Mouse (Mus musculus) yolk sac, embryonic 10.5 days (tissue): ENCODE results near the gene Cpm.

ENCODE experiments used
- DNase-seq: peaks from one replicate; pipeline ENCODE4 v3.0.0-alpha.2; 2017; ENCODE audit warnings: low spot score

Cpm gene

DNA sequence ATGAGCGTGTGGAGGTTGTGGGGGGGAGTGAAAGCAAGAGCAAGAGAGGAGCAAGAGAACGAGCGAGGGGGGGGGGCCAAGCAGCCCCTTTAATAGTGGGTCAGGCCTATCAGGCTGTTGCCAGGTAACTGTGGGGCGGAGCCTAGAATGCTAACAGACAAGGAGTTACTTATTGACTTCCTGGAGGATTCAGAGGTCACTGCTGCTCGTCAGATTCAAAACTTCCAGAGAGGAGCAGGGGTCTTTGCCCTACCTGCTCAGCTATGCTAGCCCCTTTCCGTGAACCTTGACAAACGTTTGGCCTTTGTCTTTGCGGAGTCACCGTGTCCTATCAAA, 34.5 kb downstream of the Cpm start:
- DNase-seq, result peak; percentile 89

DNA sequence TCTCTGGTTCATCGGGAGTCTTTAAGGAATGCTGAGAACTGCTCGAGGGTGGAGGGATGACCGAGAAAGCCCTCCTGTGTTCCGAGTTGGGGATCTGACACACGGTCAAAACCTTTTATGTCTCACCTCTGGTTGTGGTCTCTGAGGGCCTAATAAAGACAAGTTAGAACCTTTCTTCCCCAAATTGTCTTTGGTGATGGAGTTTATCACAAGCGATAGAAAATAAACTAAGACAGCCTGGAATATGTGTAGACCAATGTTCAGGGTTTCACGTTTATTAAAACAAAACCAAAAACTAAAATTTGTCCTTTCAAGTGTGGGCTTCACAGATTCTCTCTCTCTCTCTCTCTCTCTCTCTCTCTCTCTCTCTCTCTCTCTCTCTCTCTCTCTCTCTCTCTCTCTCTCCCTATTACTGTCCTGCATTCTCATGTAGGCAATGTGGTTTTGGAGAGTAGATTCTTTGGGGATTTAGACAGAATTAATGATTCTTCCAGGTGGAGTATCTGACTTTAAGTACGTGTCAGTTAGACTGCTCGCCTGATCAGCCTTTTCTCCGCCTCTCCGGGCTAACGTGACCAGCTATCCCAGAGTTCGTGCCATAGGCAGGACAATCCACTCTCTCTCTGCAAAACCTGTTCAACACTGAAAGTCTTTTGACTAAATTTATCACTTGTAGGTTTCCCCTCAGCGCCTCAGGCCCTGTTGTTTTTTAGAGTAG, 35.1 kb downstream of the Cpm start:
- DNase-seq, result peak; percentile 37

DNA sequence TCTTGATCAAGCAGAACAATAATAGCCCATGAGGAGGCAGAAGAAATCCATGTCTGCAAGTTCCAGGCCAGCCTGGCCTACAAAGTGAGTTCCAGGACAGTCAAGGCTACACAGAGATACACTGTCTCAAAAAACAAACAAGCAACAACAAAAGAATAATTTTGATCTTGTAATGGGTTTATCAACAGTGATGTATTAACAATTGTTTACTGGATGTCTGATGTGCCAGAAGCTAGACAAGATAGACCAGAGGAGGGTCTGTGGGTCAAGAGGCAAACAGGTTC, 35.6 kb downstream of the Cpm start:
- DNase-seq, result no peak

DNA sequence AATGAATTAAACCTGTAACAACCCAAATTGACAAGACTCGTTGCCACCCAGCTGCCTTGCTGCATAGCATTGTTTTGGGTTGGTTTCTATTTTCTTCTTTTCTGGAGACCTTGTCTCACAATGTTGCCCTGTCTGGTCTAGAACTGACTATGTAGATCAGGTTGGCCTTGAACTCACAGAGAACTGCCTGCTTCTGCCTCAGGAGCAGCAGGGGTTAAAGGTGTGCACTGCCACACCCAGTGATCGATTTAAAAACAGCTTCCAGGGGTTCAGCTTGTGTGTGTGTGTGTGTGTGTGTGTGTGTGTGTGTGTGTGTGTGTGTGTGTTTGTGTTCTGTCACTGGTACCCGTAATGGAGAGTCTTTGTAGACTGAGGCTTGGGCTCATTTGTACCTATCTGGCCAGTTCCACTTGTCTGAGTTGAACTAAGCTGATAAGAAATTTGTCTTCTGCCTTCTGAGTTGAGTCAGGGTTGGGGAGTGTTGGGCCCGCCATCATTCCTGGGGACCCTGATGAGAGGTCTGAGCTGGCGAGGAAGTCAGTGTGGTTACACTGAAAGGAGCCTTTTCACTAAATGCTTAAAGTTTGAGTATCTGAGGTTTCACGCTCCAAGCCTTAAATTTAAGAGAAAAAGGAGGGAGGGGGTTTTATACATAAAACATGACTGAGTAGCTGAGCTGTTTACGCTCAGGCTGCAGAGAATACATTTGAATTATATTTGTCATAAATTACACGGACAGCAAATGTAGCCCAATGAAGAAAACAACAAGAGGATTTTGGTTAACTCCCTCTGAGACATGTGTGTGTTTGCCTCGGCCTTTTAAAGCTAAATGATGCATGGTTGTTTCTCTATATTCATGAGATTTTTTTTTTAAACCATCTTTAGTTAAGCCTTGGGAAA, 36.3 kb downstream of the Cpm start:
- no peak for DNase-seq

DNA sequence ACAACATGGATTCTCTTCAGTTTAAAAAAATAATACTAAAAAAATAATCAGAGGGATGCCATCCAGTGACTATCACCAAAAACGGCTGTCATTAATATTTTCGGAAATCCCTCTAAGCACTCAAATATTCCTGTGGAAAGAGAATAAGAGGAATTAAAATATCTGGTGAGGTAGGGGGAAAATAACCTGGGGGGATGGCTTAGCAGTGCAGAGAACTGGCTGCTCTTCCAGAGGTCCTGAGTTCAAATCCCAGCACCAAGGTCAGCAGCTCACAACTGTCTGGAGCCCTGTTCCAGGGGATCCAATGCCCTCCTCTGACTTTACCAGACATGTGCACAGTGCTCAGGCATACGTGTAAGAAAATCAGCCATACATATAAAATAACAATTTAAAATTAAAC, 37.1 kb downstream of the Cpm start:
- DNase-seq, result no peak

DNA sequence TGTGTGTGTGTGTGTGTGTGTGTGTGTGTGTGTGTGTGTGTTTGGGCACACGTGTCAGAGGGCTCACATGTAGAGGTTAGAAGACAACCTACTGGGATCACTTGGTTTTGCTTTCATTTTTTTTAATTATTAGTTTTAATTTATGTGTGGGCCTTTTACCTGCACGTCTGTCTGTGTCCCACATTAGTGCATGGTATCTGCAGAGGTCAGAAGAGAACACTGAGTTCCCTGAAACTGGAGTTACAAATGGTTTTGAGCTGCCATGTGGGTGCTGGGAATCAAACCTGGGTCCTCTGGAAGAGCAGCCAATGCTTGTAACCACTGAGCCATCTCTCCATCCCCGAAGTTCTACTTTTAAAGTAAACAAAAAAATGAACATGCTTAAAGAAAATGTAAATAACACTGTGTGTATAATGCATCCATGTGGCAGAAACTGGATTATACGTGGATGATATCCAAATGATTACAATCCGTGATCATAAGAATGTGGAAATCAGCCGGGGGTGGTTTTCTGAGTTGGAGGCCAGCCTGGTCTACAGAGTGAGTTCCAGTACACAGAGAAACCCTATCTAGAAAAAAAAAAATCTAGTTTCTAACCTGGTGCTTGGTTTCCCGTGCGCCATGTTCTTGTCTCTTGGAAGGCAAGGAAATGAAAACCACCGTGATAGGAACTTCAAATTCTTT, 37.8 kb downstream of the Cpm start:
- no peak for DNase-seq

DNA sequence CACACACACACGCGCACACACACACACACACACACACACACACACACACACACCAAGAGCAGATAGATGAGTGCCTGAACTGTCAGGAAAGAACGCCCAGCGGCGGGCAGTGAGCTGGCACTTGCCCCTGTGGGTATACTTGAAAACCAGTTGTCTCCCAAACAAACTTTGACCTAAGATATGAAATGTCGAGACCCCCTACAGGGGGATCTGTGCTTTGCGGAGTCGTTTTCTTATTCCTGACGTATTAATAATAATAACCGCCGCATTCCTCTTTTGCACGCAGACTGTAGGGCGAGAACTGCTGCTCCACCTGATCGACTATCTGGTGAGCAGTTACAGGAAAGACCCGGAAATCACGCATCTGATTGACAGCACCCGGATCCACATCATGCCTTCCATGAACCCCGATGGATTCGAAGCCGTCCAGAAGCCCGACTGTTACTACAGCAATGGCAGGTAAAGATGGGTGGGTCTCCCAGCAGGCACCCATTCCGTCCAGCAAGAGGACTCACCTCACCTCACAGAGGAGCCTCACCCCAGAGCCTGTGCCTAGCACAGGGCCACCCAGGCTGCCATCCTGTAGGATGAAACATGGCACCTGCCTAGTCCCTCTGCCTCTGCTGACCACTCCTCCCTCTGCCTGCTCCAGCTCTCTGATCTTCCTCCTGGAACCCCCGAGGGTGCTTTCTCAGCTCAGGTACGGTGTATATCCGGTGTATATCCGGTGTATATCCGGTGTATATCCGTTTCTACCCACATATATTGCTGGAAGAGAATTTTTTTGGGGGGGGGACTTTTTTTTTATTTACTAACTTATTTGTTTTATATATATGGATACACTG, 38.6 kb downstream of the Cpm start:
- no peak for DNase-seq

DNA sequence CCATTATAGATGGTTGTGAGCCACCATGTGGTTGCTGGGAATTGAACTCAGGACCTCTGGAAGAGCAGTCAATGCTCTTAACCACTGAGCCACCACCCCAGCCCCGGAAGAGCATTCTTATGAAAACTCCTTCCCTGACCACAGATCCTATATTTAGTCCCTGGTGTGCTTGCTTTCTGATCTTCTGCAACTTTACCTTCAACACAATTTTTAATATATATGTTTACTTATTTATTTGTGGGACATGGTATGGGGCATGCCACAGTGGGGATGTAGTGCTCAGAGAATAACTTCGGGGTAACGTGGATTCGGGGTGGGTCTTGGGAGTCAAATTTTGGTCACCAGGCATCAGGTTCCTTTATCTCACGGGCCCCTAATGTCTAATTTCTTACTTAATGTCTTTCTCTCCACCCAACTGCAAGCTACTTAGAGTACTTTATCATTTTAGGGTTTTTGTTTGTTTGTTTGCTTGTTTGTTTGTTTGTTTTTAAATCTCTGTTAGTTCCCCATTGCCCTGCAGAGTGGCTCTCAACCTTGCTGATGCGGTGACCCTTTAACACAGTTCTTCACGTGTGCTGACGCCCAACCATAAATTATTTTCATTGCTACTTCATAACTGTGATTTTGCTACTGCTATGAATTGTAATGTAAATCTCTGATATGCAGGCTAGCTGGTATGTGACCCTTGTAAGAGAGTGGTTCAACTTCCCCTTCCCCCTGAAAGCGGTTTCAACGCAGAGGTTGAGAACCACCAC, 39.4 kb downstream of the Cpm start:
- DNase-seq, result no peak

DNA sequence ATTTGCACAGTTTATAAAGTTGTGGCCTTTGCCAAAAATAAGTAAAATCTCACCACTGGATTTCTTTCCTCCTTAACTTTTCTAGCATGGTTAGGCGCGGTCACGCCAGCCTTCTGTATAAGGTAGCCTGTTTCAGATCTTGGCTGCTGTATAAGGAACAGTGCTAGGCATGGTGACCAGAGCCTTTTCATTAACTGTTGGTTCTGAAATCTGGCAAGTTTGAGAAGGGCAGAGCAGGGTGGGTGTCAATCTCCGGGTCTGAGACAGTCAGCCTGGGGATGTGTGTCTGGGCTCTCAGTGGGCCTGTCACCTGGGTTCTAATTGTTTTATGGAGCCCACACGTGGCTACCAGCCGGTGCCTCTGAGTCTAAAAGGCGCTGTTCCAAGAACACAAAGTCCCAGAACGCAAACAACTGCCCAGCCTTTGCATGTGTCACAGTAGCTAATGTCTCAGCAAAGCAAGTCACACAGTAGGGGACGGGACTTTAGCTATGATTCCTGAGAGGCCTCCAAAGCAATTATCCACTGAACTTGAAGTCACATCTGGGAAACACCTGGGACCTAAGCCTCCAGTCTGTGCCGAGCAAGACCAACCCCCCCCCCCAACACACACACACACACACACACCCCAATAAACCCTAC, 40.3 kb downstream of the Cpm start:
- no peak for DNase-seq

DNA sequence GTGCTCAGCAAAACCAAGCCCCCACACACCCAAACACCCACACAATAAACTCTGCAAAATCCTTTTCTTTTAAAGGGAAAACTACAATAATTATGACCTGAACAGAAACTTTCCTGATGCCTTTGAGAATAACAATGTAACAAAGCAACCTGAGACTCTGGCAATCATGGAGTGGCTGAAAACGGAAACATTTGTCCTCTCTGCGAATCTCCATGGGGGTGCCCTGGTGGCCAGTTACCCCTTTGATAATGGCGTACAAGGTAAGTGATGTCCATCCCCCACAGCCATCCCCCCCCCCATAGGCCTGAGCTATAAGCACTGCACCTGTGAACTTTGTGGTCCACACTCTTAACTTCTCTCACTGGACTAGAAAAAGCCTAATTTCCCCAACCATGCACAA, 40.8 kb downstream of the Cpm start:
- DNase-seq, result no peak

DNA sequence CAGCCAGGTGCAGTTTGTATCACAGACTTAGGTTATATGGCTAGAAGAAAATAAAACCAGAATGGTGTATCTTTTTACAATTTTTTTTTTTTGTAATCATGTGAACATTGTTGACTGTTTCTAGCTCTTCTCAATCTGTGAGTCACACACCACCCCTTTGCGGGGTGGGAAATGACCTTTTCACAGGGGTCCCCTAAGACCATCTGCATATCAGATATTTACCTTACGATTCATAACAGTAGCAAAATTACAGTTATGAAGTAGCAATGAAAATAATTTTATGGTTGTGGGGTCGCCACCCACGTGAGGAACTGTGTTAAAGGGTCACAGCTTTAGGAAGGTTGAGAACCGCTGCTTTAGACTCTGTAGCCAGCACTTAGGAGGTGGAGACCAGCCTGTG, 41.5 kb downstream of the Cpm start:
- DNase-seq, result no peak

DNA sequence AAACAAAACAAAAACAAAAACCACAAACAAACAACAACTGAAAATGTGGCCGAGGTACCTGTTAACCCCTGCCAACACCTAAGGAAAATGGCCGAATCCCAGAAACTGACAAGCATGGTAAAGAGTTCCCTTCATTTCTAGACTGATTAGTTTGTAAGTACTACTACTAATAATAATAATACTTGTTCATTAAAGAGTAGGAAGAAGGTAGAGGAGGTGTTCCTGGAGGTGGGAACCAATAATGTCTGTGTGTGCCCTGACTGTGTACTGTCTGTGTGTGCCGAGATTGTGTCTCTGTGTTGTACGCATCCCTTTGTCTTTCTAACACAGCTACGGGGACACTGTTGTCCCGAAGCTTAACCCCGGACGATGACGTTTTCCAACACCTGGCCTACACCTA, 42.0 kb downstream of the Cpm start:
- no peak for DNase-seq

DNA sequence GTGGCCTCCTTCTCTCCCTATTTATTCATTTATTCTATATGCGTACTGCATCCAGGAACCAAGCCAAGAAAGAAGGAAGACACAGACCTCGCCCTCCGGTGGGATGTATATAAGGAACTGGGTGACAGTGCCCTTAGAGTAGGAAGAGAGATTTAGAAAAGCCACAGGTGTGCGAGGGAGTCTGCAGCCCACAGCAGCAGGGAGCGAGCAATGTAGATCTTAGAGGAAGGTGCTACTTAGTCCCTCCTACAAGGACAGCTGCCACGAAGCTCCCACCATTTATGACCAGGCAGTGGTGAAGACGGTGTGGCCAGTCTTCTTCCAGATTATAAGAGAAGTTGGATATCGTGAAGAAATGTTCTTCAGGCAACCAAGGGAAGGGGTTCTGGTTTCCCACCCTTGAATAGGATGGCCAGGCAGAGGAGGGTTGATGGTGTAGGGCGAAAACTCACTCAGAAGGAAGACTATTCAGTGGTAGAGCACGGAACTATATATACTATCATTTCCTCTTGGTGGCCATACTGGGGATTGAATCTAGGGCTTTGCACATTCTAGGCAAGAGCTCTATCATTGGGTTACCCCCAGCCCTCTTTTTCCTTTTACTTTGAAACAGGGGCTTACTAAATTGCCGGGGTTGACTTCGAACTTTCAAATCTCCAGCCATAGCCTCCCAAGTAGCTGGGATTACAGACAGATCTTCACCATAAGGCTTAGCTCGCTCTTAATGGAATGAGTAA, 42.8 kb downstream of the Cpm start:
- no peak for DNase-seq

DNA sequence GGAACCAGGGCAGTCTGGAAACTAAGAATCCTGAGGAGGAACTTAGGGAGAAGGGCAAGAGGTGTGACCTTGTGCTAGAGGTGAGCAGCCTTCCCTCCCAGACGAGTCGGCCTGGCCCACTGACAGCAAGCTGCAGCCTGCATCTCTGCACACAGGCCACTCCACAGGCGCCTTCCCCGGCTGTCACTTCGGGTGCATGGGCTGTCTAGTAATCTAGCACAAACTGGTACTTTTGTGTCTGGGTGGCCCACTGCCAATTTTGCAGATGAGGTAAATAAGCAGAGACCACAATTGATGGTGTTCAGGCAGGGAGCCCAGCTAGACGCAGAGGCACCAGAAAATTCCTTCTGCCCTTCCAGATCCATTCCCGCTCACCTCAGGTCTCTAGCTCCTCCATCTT, 43.4 kb downstream of the Cpm start:
- no peak for DNase-seq

DNA sequence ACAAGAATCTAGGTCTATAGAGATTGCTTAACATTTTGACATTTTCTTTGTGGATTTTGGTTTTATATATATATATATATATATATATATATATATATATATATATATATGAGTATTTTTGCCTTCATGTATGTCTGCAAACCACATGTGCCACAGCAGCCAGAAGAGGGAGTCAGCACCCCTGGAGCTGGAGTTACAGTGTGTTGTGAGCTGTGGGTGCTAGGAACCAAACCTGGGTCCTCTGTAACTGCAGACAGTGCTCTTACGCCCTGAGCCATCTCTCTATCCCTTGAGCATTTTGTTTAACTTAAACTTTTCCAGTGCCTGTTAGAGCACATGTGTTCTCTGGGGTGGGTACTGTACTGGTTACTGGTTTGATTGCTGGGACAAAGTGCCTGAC, 44.6 kb downstream of the Cpm start:
- DNase-seq, result no peak

DNA sequence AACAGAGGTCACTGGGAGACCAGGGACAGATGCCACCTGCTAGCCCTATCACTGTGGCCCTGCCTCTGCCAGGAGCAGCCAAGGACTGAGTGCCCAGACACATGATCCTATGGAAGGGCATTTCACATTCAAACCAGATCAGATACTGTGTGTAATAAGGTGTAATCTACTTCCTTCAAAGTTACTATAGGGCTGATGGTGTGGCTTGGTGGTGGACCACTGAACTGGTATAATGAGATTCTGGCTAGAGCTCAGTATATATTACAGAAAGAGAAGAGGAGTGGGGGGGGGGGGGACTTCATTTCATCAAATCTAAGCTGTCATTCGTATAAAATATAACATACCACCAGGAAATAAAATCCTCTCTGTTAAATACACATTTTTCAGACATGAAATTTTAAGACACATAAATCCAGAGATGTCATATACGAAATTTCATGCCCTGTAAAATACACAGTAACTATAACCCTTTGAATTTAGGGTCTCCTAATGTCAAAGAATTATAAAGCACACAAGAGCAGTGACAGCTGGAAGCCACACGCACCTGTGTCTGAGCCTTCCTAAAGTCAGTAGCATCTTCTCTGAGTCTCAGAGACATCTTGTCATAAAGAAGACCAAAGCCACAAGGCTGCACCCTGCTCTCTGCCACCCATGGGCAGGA, 45.2 kb downstream of the Cpm start:
- no peak for DNase-seq

DNA sequence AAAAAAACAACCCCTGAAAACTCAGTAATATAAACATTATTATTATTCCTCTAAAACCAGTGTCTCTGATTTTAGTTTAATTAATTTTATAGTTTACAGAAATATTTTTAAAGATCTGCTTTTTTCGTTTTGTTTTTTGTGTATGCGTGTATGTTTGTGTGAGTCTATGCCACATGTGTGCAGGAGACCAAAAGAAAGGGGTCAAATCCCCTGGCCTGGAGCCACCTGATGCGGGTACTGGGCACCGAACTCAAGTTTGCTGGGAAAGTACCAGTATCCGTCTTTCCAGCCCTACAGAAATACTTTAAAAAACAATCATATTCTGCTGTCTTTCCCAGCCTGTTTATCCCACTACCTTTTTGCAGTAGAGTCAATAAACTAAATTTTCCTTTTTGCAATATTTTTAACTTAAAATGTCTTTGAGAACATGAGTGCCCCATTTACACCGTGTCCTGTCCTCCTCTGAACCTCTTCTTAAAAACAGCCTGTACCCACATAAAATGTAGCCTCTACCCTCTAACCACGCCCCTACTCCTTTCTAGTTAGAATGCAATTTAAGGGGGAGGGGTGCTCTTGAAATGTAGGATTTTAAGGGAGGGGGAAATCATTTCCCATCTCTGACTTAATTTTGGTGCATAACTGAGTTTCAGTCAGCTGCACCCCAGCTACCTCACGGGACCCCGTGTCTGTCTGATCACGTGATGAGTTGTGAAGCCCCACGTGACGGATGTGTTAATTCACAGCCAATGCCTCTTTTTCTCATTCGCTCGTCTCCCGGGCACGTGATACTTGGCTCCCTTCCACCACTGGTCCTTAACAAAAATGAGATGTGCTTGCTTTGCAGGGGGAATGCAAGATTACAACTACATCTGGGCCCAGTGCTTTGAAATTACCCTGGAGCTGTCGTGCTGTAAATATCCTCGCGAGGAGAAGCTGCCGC, 46.1 kb downstream of the Cpm start:
- no peak for DNase-seq

DNA sequence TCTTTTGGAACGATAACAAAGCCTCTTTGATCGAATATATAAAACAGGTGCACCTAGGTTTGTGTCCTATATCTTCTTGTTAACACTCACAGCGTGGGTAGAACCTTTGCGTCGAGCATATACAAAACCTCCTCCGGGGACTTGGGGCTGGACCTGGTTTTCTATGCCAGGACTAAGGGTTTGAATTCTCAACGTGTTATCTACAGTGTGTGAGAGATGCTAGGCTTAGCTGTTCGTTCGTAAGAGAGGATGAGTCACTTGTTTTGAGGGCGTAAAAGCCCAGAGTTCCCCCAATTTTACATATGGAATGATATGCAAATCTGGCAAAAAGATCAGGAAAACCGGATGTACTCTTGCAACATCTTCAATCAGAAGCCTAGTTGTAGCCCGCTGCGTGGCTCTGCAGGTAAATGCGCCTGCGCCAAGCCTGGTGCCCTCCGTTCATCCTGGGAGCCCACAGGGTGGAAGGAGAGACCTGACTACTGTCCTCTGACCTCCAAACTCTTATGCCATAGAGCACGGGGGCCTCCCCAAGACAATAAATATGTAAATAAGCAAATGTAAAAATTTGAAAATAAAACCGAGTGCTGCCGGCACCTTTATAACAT, 46.8 kb downstream of the Cpm start:
- no peak for DNase-seq
